Mouse (Mus musculus): ENCODE results near the gene Meis1. TPM values are rescaled to one million over a fixed set of nuclear protein-coding genes. Genes with fewer than 3 reads are reported as not detected.

Gene Meis1
- polyA plus RNA-seq, 1 experiment from 2014 or later = 45.1 TPM

- Histone ChIP-seq H3K27ac (no peak overlapping the region; the same call in 1 of the 2 replicates), H3K4me2 (replicated peaks) (peak overlapping the region; percentile 12), H3K36me3 (no peaks in the 10 kb centered on the region), H3K4me3 (replicated peaks) (no peak overlapping the region), H3K9me3 (no peaks in the 10 kb centered on the region), H3K9ac (replicated peaks) (no peak overlapping the region), H3K27me3 (no peaks in the 10 kb centered on the region), H3K4me1 (replicated peaks) (peaks cover 40% of the 10 kb centered on the region)
- WGBS = 66% methylated on average over 17 of the region's 17 CpGs
- ATAC-seq = peak; percentile 12; the same call in 1 of the 2 replicates
Measured at GRCm38 (mm10) chr11:18929779-18930728, 88.7 kb downstream of the Meis1 start.

- Histone ChIP-seq H3K9me3 (no peaks in the 10 kb centered on the region), H3K4me2 (replicated peaks) (no peak overlapping the region), H3K9ac (replicated peaks) (no peak overlapping the region), H3K36me3 (no peaks in the 10 kb centered on the region), H3K27me3 (no peaks in the 10 kb centered on the region), H3K27ac (no peak overlapping the region), H3K4me3 (replicated peaks) (no peak overlapping the region), H3K4me1 (replicated peaks) (peaks cover 38% of the 10 kb centered on the region)
- 0% methylated on average over 1 of the region's 1 CpGs for WGBS
- ATAC-seq = 0 out of 2 replicates have a peak, but pooled peaks have one; percentile 19
Measured at GRCm38 (mm10) chr11:18927351-18927750, 91.4 kb downstream of the Meis1 start.

- peaks cover 34% of the 10 kb centered on the region for H3K4me1 ChIP-seq (replicated peaks)
- H3K4me3 ChIP-seq (replicated peaks) = no peak overlapping the region
- no peaks in the 10 kb centered on the region for H3K9me3 ChIP-seq
- no peak for ATAC-seq
- no peaks in the 10 kb centered on the region for H3K36me3 ChIP-seq
- H3K27ac ChIP-seq = no peak overlapping the region
- 49% methylated on average over 2 of the region's 2 CpGs for WGBS
- H3K27me3 ChIP-seq = no peaks in the 10 kb centered on the region
- no peak overlapping the region for H3K9ac ChIP-seq (replicated peaks)
- no peak overlapping the region for H3K4me2 ChIP-seq (replicated peaks)
Measured at GRCm38 (mm10) chr11:18926798-18927197, 92.0 kb downstream of the Meis1 start.

GRCm38 (mm10) chr11:18924583-18925334 lies 94.0 kb downstream of the Meis1 start:
- H3K27me3 ChIP-seq = no peaks in the 10 kb centered on the region
- no peak overlapping the region for H3K4me2 ChIP-seq (replicated peaks)
- H3K4me1 ChIP-seq (replicated peaks) = peaks cover 14% of the 10 kb centered on the region
- no peak overlapping the region for H3K9ac ChIP-seq (replicated peaks)
- WGBS = 85% methylated on average over 2 of the region's 2 CpGs
- ATAC-seq = no peak
- H3K36me3 ChIP-seq = no peaks in the 10 kb centered on the region
- H3K27ac ChIP-seq = no peak overlapping the region
- H3K4me3 ChIP-seq (replicated peaks) = no peak overlapping the region
- H3K9me3 ChIP-seq = no peaks in the 10 kb centered on the region

DNA sequence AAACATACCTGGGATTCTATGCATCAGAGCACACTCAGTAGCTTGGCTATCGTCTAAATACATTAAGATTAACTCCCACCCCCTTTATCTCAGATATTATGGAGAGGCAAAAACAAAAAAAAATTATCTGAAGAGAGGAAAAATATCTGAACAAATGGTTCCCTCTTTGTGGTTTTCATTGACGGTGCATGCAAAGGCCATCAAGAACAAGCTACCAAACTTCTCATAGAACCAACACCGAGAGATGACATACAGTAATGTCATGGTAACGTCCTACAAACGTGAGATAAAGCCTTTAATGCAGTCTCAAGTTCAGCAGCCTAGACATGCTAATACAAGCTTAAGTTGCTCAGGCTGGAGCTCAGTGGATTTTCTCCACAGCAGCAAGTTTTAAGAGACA lies 95.5 kb downstream of the Meis1 start:
- Histone ChIP-seq H3K36me3 (no peaks in the 10 kb centered on the region), H3K27me3 (no peaks in the 10 kb centered on the region), H3K27ac (no peak overlapping the region), H3K9me3 (no peaks in the 10 kb centered on the region), H3K4me2 (replicated peaks) (no peak overlapping the region), H3K9ac (replicated peaks) (no peak overlapping the region), H3K4me3 (replicated peaks) (no peak overlapping the region), H3K4me1 (replicated peaks) (peaks cover 26% of the 10 kb centered on the region)
- WGBS = 91% methylated on average over 5 of the region's 5 CpGs
- ATAC-seq = no peak

DNA sequence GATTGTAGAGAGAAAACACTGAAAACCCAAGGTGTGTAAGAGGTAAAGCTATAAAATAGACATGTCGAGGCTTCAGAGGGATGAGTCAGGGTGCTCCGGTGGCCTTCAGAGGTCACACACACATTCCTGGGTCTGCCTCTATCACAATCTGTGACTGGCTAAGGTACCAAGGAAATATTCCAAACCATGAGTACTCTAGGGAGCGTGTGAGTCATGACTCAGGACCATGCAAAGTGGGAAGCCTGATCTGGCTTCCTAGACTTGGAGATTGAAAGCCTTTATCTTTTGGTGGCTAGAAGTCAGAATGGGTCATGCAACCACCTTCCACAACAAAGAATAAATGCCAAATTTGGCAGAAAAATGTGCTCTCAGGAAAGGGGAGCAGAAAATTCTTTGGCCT lies 98.1 kb downstream of the Meis1 start:
- Histone ChIP-seq H3K36me3 (no peaks in the 10 kb centered on the region), H3K9me3 (no peaks in the 10 kb centered on the region), H3K27me3 (no peaks in the 10 kb centered on the region), H3K4me1 (replicated peaks) (peaks cover 35% of the 10 kb centered on the region), H3K4me3 (replicated peaks) (no peak overlapping the region), H3K9ac (replicated peaks) (no peak overlapping the region), H3K4me2 (replicated peaks) (no peak overlapping the region), H3K27ac (no peak overlapping the region)
- WGBS = 91% methylated on average over 3 of the region's 3 CpGs
- ATAC-seq = no peak

GRCm38 (mm10) chr11:18919162-18919762 lies 99.5 kb downstream of the Meis1 start:
- Histone ChIP-seq H3K27ac (0 out of 2 replicates have a peak overlapping the region, but pooled peaks have one; percentile 1), H3K27me3 (no peaks in the 10 kb centered on the region), H3K4me2 (replicated peaks) (no peak overlapping the region), H3K9ac (replicated peaks) (no peak overlapping the region), H3K4me1 (replicated peaks) (peaks cover 37% of the 10 kb centered on the region), H3K4me3 (replicated peaks) (no peak overlapping the region), H3K9me3 (no peaks in the 10 kb centered on the region), H3K36me3 (no peaks in the 10 kb centered on the region)
- WGBS = 59% methylated on average over 3 of the region's 3 CpGs
- ATAC-seq = no peak

GRCm38 (mm10) chr11:18917887-18918286 lies 100.9 kb downstream of the Meis1 start:
- no peak overlapping the region for H3K4me3 ChIP-seq (replicated peaks)
- H3K9ac ChIP-seq (replicated peaks) = no peak overlapping the region
- H3K27me3 ChIP-seq = no peaks in the 10 kb centered on the region
- H3K4me1 ChIP-seq (replicated peaks) = peaks cover 48% of the 10 kb centered on the region
- no peak for ATAC-seq
- 25% methylated on average over 5 of the region's 5 CpGs for WGBS
- H3K27ac ChIP-seq = no peak overlapping the region
- H3K9me3 ChIP-seq = no peaks in the 10 kb centered on the region
- H3K36me3 ChIP-seq = no peaks in the 10 kb centered on the region
- H3K4me2 ChIP-seq (replicated peaks) = no peak overlapping the region; the same call in 1 of the 2 replicates

- H3K9ac ChIP-seq (replicated peaks) = no peak overlapping the region
- no peak overlapping the region for H3K4me2 ChIP-seq (replicated peaks)
- no peak for ATAC-seq
- no peaks in the 10 kb centered on the region for H3K9me3 ChIP-seq
- no peaks in the 10 kb centered on the region for H3K27me3 ChIP-seq
- no peak overlapping the region for H3K27ac ChIP-seq
- H3K4me1 ChIP-seq (replicated peaks) = peaks cover 49% of the 10 kb centered on the region
- 33% methylated on average over 1 of the region's 1 CpGs for WGBS
- no peaks in the 10 kb centered on the region for H3K36me3 ChIP-seq
- no peak overlapping the region for H3K4me3 ChIP-seq (replicated peaks)
Measured at GRCm38 (mm10) chr11:18913251-18913650, 105.5 kb downstream of the Meis1 start.

DNA sequence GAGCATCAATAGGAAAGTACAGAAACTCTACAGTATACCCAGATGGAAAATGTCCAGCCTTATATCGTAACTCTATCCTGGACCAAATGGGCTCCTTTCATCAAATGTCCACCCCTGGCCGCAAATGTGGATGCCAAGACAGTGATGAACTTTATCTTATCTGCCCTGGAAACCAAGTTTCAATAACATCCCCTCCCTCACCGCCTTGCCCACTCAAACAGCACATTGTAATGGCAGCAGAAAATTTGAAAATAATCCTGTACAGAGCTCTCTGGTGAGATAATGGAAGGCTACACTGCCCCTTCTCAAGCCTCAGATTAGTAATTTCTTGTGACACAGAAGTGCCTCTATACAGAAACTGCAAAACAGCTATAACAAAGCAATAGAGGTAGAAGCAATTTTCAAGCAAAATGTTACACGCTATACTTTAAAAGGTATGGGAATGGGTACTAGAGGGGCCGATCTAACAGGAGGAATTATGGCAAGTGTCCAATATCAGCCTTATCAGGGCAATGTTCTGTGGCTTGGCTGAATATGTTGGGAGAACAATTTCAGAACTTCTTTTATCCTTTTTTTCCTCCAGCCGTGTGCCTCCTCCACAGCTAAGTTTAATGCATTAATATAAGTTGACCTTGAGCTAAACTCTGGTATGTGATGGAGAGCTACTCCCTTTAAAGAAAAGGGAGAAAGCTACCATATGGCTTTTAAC lies 106.3 kb downstream of the Meis1 start:
- Histone ChIP-seq H3K4me3 (replicated peaks) (no peak overlapping the region), H3K27me3 (no peaks in the 10 kb centered on the region), H3K36me3 (no peaks in the 10 kb centered on the region), H3K27ac (no peak overlapping the region), H3K4me1 (replicated peaks) (peaks cover 42% of the 10 kb centered on the region), H3K9me3 (no peaks in the 10 kb centered on the region), H3K4me2 (replicated peaks) (no peak overlapping the region), H3K9ac (replicated peaks) (no peak overlapping the region)
- no peak for ATAC-seq
- 53% methylated on average over 6 of the region's 6 CpGs for WGBS

DNA sequence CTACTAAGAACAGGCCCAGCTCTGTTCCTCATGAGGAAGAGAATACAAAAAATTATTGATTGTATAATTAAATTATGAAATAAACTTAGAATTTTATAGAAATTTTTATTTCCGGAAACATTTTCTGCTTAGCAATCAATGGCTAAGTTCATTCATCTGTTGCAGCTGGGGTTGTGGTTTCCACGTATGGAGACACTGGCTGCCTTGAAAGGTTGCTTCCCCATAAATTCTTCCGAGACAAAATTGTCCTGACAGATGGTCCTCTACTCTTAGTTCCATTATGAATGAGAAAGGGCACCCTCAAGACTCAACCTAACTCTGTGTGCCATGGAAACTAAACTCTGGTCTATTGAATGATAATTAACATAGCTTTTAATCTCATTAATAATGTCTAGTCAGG lies 111.9 kb downstream of the Meis1 start:
- WGBS = 57% methylated on average over 3 of the region's 3 CpGs
- H3K4me2 ChIP-seq (replicated peaks) = no peak overlapping the region
- no peak for ATAC-seq
- no peak overlapping the region for H3K9ac ChIP-seq (replicated peaks)
- H3K4me1 ChIP-seq (replicated peaks) = peaks cover 13% of the 10 kb centered on the region
- H3K36me3 ChIP-seq = no peaks in the 10 kb centered on the region
- H3K4me3 ChIP-seq (replicated peaks) = no peak overlapping the region
- no peaks in the 10 kb centered on the region for H3K9me3 ChIP-seq
- H3K27ac ChIP-seq = no peak overlapping the region
- H3K27me3 ChIP-seq = no peaks in the 10 kb centered on the region
